Mouse (Mus musculus) heart, postnatal 10 days (tissue): ENCODE data around the gene Gm7247. TPM values are rescaled to one million over a fixed set of nuclear protein-coding genes. Genes with fewer than 3 reads are reported as not detected.
"Not testable (repeated sequence)": the region's sequence is repeated elsewhere in the genome, so short reads cannot be mapped to it uniquely, and the experiment has no call there.

ENCODE experiments used
- DNase-seq, 2 experiments: peaks; one replicate each; pipeline ENCODE4 v3.0.0; 2021
- intact Hi-C: fragments of 180-260 bp; cut with DNase I; formaldehyde crosslinking; loops from one replicate; pipeline ENCODE4 v1.15.1; 2025
- total RNA-seq, 2 experiments: library from RNA; stranded (reverse); gene quantifications; 2 replicates each; pipeline ENCODE4 v1.2.3; 2021

The Gm7247 gene
- total RNA-seq, result not detected

DNA sequence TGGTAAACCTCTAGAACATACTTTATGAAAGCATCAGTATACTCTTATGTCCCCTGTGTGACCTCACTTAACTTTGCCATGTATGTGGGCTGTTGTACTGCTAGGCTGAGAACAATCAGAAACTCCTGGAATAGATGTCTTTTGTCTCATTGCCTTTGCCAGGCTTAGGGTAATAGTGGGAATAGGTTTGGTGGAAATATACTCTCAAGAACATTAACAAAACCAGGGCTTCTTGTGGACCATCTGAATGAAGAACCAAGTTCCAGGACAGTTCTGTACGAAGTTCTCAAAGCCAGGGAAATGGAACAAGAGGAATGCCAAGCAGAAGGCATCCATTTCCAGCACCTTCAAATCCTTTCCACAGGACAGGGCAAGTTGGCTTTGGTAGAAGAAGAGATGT lies at the start of gene Gm7247:
Gm7247 (plus strand) TSS at position 301 of the 400 bp plus-strand sequence.
- no peak for DNase-seq
- intact Hi-C loops, result no loop called here

DNA sequence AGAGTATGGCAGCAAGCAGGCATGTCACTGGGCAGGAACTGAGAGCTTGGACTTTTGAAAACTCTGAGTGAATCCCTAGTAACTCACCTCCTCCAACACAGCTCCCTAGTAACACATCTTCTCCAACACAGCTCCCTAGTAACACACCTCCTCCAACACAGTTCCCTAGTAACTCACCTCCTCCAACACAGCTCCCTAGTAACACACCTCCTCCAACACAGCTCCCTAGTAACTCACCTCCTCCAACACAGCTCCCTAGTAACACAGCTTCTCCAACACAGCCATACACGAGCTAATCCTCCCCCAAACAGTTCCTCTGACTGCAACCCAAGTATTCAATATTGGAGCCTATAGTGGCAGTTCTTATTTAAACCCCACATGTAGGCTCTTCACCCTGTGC lies 37.6 kb upstream of the Gm7247 start:
- DNase-seq, result no peak
- intact Hi-C loops, result no loop called here

DNA sequence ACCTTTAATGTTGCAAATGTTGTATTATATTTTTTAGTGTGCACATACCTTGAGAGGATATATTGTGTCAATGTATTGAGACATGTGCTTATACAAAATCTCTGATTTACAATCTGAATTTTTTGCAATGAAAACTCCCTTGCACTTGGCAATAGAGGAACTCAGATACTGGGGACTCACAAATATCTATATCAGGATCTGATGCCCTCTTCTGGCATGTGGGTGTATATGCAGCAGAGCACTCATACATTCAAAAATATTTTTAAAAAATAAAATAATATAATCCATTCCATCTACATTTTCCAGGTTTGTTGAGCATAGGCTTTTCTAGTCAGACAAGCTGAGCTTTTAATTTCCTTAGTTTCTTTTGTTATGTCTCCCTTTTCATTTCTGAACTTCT lies 15.5 kb upstream of the Gm7247 start:
- no peak for DNase-seq
- intact Hi-C loops, result loop anchor here (1.0 kb wide), 2 partner anchors 173 to 243 kb away; no protein-coding TSS in a partner anchor

DNA sequence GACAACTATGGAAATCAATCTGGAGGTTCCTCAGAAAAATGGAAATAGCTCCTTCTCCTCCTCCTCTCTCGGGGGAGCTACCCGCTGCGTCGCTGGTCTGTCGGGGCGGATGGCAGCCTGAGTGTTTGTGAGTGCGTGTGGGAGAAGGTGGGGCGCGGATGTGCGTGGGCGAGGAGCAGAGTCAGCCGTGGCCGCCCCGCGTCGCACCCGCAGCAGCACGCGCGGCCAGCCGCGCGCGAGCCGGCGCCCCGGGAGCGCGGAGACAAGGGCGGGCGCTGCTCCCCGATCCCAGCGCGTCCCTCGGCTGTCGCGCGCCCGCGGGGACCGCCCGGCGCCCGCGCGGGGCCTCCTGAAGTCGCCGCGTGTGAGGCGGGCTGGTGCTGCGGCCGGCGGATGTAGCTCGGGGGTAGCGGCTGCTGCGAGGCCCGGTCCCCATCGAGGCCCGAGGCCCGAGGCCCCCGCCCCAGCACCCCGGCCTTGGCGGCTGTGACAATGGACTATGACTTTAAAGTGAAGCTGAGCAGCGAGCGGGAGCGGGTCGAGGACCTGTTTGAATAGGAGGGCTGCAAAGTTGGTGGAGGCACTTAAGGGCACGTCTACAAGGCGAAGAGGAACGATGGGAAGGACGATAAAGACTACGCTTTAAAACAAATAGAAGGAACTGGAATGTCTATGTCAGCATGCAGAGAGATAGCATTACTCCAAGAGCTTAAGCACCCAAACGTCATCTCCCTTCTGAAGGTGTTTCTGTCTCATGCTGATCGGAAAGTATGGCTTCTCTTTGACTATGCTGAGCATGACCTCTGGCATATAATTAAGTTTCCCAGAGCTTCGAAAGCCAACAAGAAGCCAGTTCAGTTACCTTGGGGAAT lies 3.2 kb upstream of the Gm7247 start:
- peak; percentile 2 to 4 for DNase-seq
- intact Hi-C loops, result no loop called here

DNA sequence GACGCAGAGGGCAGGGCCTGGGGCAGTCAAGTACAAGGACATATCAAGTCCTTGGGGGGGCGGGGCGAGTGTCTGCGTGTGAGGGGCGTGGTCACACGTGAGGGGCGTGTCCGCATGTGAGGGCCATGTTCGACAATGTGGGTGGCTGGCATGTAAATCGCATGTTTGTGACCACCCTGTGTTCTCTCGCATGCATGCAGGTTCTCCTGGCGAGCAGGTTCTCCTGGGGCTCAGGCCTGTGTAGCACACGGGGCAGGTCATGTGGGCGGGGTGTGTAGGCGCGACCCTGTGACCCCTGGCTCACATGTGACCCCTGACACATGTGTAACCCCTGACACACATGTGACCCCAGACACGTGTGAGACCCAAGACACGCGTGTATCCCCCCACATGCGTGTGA lies 21.2 kb downstream of the Gm7247 start:
- intact Hi-C loops, result no loop called here
- no peak for DNase-seq

DNA sequence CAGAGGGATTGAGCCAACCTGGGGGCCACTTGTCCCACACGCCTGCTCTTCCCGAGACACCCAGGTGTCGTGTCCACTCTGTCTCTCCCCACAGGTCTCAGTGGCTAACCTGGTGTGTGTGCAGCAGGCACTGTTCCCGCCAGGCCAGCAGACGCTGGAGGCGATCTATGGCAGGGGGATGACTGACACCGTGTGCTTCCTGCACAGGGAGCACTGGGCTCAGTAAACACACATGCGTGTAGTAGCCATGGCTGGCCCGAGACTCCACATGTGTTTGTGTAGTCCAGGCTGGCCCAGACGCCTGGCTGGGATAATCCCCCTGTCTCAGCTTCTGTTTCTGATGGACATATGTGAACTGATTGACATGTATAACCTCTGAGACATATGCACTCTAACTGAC lies 22.8 kb downstream of the Gm7247 start:
- intact Hi-C loops, result no loop called here
- no peak for DNase-seq

DNA sequence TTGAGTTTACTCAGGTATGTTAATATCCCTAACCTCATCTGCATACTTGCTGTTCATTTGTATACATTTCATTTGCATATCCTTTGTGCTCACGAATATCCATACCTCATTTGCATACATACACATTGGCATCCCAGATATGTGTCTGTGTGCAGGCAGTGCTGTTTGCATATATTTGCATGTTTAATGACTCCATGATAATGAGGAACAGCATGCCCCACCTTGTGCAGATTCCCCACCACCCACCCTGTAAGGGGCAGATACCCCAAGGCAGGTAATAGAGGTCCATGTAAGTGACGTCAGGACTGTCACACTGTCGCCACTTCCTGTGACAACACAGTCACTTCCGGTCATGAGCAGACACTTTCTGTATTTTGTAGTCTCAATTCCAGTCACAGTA lies 24.2 kb downstream of the Gm7247 start:
- DNase-seq, result no peak
- intact Hi-C loops, result no loop called here

DNA sequence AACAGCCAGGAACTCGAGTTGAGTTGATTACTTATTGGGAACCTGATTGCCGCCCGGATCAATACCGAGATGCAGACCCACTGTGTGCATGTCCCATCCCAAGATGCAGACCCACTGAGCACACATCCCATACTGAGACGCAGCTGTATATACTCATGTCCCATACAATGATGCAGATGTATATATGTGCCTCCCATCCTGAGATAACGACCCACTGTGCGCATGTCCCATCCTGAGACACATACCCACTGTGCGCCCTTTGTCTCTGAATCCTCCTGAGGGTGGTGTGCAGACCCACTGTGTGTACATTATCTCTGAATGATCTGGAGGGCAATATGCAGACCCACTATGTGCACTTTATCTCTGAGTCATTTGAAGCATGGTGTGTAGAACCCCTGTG lies 26.2 kb downstream of the Gm7247 start:
- intact Hi-C loops, result no loop called here
- DNase-seq, result no peak

DNA sequence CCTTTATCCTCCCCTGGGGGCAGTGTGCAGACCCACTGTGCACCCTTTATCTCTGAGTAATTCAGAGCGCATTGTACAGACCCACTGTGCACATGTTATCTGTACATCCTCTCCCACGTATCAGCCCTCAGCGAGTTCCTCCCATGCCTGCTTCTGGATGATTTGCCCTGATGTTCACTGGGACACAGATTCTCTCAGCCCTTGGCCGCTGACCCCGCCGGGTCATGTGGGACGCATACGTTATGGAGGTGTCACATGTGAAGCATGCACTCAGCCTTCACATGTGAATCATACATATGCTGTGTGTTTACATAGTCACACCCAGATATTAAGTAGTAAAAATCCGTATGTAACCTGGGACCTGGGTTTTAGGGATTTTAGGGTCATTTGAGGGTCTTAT lies 26.7 kb downstream of the Gm7247 start:
- intact Hi-C loops, result no loop called here
- no peak for DNase-seq

DNA sequence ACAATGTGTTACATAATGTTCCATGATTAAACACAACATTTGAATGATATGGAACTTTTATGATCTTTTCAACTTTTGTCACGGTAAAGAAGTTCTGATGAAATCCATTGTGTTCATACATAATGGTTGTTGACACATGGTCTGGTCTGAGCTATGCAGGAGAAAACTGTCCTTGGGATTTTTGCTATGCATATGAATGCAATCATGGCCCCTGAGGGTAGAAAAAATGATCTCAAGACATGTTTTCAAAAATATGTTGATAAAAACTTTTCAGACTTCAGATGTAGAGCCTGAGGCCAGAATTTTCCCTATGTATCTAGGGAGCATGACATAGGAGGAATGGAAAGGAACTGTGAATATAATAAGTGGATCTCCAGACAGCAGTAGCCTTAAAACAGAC lies 49.0 kb downstream of the Gm7247 start, which contains the start of gene Vmn2r88:
Vmn2r88 (plus strand) TSS at position 301 of the 400 bp plus-strand sequence.
- intact Hi-C loops, result no loop called here
- no peak for DNase-seq

DNA sequence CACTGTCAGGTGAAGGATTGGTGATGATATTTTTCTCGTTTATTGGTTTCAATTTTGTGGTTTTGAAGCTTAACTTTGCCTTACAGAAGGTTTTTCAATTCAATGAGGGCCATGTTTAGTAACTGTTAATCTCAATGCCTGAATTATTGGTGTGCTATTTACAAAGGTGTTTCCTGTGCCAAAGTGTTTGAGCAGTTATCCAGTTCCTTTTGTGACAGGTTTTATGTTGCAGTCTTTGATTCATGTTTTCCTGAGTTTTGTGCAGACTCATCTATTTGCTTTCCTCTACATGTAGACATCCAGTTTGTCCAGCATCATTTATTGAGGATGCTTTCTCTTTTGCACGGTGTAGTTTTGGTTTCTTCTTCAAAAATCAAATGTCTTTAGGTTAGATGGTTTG lies 62.3 kb downstream of the Gm7247 start:
- no peak for DNase-seq
- intact Hi-C loops, result no loop called here

DNA sequence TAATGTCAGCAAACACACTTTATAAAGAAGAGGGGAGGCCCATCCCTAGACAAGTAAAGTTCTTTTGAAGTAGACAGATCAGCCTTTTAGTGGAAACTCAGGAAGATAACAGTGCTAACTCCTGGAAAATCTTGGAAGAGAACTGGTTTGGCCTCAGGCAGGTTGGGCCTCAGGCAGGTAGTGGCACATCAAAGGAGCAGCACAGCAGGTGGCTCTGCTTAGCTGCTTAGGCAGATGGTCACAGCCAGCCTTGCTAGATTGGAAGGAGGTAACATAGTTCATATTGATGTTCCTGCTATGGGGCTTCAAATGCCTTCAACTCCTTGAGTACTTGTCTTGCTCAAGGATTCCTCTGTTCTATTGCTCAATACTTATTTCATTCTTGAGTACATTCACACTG lies 68.6 kb downstream of the Gm7247 start:
- DNase-seq, intact Hi-C loops: not testable (repeated sequence)

DNA sequence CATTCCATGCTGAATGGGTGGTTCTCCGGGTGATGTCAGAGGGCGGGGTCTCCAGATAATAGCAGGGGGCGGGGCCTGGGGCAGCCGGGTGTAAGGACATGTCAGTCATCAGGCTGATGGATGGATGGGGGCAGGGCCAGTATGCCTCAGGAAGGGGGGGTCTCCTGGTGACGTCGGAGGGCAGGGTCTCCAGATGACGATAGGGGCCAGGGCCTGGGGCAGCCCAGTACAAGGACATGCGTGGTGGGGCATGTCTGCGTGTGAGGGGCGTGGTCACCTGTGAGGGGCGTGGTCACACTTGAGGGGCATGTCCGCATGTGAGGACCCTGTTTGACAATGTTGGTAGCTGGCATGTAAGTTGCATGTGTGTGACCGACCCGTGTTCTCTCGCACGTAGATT lies 73.0 kb downstream of the Gm7247 start:
- intact Hi-C loops, result no loop called here
- no peak for DNase-seq

DNA sequence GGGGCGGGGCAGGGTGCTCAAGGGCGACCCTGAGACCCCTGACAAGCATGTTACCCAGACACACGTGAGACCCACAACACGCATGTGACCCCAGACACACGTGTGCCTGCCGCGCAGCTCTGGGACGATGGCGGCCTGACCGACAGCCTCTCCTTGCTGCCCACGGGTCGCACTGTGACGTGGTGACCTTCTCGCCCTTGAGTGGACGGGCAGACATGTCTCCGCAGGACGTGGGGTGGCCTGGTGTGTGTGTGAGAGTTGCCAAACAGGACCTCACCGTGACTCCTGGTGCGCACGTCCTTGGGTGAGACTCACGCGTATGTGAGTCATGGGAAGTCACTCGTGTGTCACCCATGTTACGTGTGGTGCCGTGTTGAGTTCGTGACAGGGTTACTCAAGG lies 73.5 kb downstream of the Gm7247 start:
- intact Hi-C loops, result no loop called here
- no peak for DNase-seq

DNA sequence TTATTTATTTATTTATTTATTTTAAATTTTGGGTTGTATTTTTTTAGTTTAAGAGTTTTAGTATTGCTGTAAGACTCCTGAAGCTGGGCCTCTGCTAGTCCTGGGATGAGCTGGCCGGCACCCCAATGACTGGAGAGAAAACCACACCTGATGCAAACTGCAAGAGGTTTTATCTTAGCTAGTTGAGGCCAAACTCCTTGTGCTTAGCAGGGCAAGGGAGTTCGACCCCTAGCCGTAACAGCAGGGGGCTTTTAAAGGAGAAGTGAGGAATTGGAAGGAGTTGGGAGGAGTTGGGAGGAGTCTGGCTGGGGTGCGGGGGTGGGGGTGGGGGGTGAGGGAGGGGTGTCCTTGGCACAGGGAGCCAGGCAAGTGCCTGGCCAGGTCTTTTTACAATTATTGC lies 77.4 kb downstream of the Gm7247 start:
- no peak for DNase-seq
- intact Hi-C loops, result no loop called here

DNA sequence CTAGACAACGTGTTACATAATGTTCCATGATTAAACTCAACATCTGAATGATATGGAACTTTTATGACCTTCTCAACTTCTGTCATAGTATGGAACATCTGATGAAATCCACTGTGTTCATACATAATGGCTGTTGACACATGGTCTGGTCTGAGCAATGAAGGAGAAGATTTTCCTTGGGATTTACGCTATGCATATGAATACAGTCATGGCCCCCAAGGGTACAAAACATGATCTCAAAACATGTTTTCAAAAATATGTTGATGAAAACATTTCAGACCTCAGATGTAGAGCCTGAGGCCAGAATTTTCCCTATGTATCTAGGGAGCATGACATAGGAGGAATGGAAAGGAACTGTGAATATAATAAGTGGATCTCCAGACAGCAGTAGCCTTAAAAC lies 90.0 kb downstream of the Gm7247 start, which contains the start of gene Vmn2r89:
Vmn2r89 (plus strand) TSS at position 301 of the 400 bp plus-strand sequence.
- intact Hi-C loops, DNase-seq: not testable (repeated sequence)

DNA sequence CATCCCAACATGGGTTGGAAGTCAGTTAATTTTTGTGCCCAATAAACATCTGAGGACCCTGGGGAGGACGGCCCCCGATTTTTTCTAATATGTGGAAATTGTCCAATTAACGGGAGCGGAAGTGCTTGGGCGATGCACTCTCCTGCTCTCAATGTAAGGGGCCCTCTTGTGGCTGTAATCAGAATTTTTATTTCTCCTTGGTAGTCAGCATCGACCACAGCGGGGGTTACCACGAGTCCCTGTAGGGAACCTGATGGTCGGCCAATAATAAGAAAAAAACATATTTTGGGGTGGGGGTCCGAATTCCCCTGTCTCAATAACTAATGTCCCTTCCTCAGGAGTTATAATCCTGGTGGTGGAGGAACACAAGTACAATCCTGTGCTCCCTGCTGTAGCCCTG lies 118.7 kb downstream of the Gm7247 start:
- DNase-seq, result peak in 1 of 2 experiments; percentile 22
- intact Hi-C loops, result loop anchor here (2.0 kb wide), 1 partner anchor 307 kb away; no protein-coding TSS in a partner anchor

DNA sequence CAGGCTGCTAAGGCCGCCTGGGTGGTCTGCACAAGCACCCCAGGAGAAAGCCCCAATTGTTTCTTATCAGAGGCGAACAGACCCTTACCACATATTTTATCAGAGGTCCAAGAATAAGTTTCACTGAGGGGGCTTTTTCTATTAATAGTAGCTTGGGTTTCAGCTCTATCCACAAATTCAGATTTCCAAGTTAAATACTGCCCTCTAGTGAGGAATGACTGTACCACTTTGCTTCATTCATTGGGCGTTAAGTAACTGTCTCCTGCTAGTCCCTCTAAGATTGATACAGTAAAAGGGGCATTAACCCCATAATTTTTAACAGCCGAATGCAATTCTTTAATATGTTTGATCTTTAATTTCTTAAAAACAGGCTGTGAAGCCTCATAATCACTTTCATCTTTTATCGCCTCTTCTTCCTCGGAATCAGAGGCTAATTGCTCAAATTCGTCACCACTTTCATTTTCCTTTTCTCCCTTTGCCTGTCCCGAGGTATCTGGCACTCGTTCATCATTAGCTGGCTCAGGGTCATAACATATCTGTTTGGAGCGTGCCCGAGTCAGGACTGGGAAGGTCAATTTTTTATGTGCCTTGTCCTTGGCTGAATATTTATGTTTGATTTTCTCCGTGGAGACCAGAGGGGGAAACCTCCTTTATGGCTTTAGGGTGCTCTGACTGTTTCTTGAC lies 119.9 kb downstream of the Gm7247 start:
- intact Hi-C loops, result loop anchor here (2.0 kb wide), 2 partner anchors 309 to 377 kb away; no protein-coding TSS in a partner anchor
- DNase-seq, result peak; percentile 13 to 33

DNA sequence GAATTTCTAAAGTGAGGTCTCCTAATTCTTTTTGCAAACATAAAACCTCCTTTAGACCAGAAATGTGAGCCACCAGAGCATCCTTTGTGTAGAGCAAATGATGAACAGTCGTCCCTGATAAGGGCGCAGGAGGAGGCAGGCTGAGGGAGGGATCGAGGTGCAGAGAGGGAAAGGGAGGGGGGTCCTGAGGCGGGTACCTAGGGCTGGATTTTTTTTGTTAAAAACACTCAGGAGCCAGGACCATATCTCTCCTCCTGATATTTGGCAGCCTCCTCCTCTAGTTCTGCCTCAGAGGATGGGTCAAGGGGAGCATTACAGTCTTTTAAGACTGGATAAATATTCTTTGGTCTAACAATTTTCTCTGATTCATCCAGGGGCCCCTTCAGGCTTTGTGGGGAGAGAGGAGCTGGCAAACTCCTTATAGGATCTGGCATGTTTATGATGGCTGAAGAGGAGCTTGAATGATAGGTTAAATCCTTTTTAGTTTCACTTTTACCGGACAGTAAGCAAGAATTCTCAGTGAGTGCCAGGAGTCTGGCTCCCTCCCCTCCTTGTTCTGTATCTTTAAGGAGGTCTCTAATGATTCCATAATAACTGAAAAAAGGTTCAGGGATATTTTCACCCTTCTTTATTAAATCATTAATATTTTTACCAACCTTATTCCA lies 120.6 kb downstream of the Gm7247 start:
- DNase-seq, result no peak
- intact Hi-C loops, result loop anchor here (2.0 kb wide), 1 partner anchor 377 kb away; no protein-coding TSS in a partner anchor

DNA sequence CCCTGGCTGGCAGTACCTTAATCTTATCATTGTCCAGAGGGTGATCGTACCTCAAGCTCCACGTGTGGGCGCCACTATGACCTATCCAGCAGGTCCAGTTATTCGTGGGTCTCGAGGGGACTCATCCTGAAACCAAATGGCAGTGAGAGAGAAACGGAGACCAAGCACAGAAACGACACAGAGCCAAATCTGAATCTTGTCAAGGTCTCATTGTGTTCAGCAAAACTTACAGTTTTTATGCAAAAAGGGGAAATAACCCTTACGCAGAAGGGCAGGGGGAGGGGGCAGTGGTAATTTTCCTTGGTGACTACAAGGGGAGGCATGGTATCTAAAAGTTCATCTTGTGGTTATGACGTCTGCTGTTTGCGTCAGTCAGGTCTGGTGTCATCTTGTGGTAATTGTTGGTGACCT lies 121.4 kb downstream of the Gm7247 start:
- intact Hi-C loops, result loop anchor here (2.0 kb wide), 1 partner anchor 378 kb away; no protein-coding TSS in a partner anchor
- peak in 1 of 2 experiments; percentile 2 for DNase-seq

DNA sequence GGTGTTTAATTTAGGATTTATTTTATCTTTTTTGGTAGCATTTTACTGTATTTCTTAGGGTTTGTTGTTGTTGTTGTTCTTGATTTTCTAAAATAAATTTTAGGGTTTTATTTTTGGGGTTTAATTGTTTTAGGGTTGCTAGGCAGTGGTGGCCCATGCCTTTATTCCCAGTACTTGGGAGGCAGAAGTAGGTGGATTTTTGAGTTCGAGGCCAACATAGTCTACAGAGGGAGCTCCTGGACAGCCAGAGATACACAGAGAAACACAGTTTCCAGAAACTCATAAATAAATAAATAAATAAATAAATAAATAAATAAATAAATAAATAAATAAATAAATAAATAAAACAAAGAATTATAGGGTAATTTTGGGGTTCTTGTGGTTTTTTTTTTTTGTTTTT lies 122.1 kb downstream of the Gm7247 start:
- intact Hi-C loops, result loop anchor here (2.0 kb wide), 1 partner anchor 379 kb away; no protein-coding TSS in a partner anchor
- DNase-seq, result no peak
